Mouse (Mus musculus): Measurements from ENCODE around the gene Ush2a.

Gene Ush2a

DNA sequence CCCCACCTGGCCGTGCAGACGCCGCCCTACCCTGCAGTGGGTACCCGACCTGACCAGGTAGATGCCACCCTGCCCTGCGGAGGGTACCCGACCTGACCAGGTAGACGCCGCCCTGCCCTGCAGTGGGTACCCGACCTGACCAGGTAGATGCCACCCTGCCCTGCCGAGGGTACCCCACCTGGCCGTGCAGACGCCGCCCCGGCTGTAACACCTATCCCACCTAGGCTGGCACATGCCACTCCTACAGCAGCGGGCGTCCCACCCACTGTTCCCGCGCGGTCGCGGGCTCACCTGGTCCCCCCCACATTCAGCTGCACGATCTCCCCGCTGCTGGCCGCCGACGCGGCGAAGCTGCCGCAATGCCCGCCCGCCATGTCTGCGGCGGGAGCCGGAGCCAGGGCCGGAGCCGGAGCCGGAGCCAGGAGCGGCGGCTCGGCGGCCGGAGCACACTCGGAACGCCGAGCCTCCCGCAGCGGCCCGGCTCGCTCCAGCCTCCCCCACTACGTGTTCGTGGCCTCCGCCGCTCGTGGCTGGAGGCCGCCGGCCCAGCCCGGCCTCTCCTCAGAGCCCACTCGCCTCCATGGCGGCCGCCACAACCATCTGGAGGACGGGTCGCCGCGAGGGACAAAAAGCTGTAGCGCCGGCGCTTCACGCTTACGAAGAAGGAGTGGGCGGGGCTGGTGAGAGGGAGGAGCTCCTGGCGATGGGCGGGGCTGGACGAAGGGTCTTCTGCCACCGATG, 745.6 kb downstream of the Ush2a start, which contains the start of gene Kctd3:
TSS of gene Kctd3 (minus strand) at position 603 of the 741 bp plus-strand sequence.
- peak; percentile 90 to 96 for DNase-seq (ENCODE audit: low spot score in 2 of 2)

DNA sequence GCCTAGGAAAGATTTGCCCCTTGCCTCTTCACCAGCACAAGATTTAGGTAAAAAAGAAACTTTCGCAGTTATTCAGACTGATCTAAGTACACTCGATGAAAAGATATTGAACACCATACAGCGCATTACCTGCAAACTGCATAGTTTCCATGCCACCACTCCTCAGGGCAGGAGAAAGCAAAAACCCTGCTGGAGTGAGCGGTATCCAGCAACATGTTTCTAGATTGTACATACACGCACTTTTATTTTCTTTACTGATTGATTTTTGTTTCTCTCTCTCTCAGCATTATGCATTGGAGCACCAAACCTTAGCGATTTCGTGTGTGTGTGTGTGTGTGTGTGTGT, 746.1 kb downstream of the Ush2a start:
- no peak for DNase-seq (ENCODE audit: low spot score in 2 of 2)

DNA sequence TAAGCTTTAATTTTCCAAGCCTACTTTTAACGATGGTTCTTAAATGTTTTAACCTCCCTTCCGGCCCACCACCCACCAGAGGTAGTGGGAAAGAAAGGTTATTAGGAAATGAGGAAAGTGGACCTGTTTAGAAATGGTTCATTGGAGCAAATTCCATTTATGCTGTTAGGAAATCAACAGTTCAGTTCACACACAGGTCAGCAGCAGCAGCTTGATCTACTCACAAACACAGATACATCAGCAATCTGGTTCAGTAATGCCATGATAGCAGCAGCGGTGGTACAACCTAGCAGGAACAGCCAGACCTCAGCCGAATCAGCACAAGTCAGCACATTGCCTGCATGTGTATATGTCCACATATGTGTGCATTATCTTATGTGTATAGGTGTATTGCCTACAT, 748.8 kb downstream of the Ush2a start:
- no peak for DNase-seq (ENCODE audit: low spot score in 2 of 2)

DNA sequence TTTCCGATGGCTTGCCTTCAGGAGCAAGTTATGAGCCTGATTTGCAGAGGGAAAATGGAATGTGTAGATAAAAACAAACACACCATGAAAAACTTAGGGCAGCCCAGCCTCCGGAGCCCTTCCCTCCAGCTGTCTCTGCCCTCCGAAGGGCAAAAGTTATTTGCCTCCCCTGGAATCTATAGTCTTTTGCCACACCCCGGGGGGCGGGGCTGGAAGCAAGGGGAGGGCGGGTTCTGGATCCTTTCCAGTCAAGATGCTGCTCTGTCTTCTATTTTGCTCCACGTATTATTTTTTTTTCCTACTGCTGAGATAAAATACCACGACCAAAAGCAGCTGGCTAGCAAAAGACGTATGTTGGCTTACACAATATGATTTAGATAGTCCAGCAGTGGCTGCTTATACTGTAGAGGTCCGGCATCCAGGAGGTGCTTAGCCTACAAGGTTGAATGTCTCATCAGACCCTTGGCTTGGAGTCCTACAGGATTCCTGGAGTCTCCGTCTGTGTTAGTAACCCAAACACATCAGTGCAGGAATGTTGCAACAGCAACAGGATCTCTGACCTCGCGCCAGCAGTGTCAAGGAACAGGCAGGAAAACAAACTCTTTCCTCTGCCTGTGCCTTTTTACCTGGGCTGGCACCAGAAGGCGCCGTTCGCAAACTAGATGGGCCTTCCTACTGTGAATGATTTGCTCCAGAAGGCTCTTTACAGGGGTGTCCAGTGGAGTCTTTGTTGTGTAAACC, 751.2 kb downstream of the Ush2a start:
- no peak for DNase-seq (ENCODE audit: low spot score in 2 of 2)

- no peak for DNase-seq (ENCODE audit: low spot score in 2 of 2)
Measured at GRCm38 (mm10) chr1:189013587-189013921, 751.7 kb downstream of the Ush2a start.
